Mouse (Mus musculus) large intestine, adult 2 months (tissue): ENCODE data around the gene Ankle1. TPM values are rescaled to one million over a fixed set of nuclear protein-coding genes. Genes with fewer than 3 reads are reported as not detected.
"Not testable (repeated sequence)": the region's sequence is repeated elsewhere in the genome, so short reads cannot be mapped to it uniquely, and the experiment has no call there.

Experiments
- DNase-seq: peaks from one replicate; pipeline ENCODE4 v3.0.0-alpha.2; 2012; ENCODE audit warnings: low read depth, low spot score
- WGBS: fragments of 180-500 bp; shearing (Covaris S2); methylation state at CpG from one replicate; pipeline ENCODE4 v1.1.7; 2018; 5-methylcytosine and 5-hydroxymethylcytosine counted together
- polyA plus RNA-seq: library from polyadenylated mRNA; depleted of rRNA; stranded (reverse); fragments of >200 nt; gene quantifications from 2 replicates; pipeline ENCODE4 v1.2.3, GENCODE M21; 2012; rRNA removed

Ankle1 gene
- polyA plus RNA-seq, 1 experiment = 17.0 TPM

- DNase-seq = no peak
- 74% methylated on average over 9 of the region's 9 CpGs for WGBS
Measured at GRCm38 (mm10) chr8:71404951-71405351, 859 bp upstream of the Ankle1 start.

DNA sequence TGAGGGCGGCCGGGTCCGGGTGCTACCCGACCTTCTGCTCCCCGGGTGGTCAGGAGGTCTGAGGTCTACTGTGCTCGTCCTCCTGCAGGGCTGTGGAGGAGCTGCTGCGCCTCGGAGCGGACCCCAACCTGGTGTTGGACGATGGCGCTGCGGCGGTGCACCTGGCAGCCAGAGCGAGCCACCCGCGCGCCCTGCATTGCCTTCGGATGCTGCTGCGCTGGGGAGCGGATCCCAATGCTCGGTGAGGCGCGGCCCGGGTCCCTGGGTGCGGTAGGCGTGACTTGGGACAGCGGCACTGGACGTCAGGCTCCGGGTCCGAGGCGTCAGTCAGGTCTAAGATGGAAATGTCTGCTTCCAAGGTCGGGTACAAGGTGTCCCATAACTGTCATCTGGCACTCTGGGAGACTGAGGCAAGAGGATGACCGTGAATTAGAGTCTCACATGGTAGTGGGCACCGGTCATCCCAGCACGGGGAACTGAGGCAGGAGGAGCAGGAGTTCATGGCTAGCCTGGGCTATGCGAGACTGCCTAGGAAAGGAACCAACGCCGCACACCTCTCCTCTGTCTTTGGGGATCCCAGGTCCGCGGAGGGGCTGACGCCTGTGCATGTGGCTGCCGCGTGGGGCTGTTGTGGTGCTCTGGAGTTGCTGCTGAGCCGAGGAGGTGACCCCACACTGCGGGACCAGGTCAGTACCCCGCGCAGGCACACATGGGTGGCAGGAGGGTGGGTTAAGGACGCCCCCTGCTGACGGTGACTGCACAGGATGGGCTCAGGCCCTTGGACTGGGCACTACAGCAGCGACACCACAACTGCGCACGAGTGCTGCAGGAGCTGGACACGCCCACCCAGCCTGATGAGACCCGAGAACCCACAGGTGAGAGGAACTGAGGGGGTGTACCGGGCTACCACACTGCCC lies 547 bp downstream of the Ankle1 start:
- under 1% methylated on average over 55 of the region's 55 CpGs for WGBS
- DNase-seq = no peak

GRCm38 (mm10) chr8:71407441-71407840 lies 1.6 kb downstream of the Ankle1 start:
- 94% methylated on average over 14 of the region's 14 CpGs for WGBS
- no peak for DNase-seq

DNA sequence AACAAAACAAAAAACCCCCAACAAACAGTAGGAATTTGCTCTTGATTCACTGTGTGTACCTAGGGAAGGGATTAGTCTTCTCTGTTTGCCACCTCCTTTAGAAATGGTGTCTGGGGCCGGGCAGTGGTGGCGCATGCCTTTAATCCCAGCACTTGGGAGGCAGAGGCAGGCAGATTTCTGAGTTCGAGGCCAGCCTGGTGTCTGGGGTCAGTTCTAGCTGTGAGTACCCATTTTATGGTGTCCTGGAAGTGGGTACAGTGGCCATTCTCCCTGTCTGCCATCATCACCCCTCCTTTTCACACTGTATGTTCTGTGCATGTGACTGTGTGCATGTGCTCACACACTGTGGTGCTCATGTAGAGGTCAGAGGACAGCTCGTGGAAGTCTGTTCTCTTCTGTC lies 2.4 kb downstream of the Ankle1 start:
- 91% methylated on average over 4 of the region's 4 CpGs for WGBS
- no peak for DNase-seq

GRCm38 (mm10) chr8:71411535-71412273 lies 5.9 kb downstream of the Ankle1 start:
- DNase-seq = no peak
- 31% methylated on average over 11 of the region's 11 CpGs for WGBS

GRCm38 (mm10) chr8:71422121-71422520 lies 16.3 kb downstream of the Ankle1 start:
- DNase-seq = no peak

- WGBS = 90% methylated on average over 1 of the region's 1 CpGs
- DNase-seq = not testable (repeated sequence)
Measured at GRCm38 (mm10) chr8:71432935-71433334, 27.1 kb downstream of the Ankle1 start.

- DNase-seq = no peak
- 54% methylated on average over 3 of the region's 3 CpGs for WGBS
Measured at GRCm38 (mm10) chr8:71437041-71437440, 31.2 kb downstream of the Ankle1 start.

DNA sequence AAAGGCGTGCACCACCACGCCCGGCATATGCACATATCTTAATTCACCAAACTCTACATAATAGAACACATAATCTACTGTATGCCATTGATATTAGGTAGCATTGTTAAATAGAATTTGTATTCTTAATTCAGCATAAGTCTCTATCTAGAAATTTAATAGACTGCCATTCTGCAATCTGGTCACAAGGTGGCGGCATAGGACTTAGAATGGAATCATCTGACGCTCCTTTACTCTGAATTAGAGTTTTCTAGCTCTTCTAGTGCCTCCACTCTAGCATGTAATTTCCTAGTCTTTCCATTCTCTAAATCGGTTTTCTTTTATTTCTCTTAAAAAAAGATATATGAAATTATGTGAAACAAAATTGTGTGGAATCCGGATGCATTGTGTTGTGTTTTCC lies 35.6 kb downstream of the Ankle1 start:
- DNase-seq = peak; percentile 50
- 2% methylated on average over 7 of the region's 7 CpGs for WGBS

GRCm38 (mm10) chr8:71445096-71445495 lies 39.3 kb downstream of the Ankle1 start:
- WGBS = 37% methylated on average over 7 of the region's 7 CpGs
- DNase-seq = no peak

- DNase-seq = no peak
- WGBS = 79% methylated on average over 4 of the region's 4 CpGs
Measured at GRCm38 (mm10) chr8:71451337-71451736, 45.5 kb downstream of the Ankle1 start.

GRCm38 (mm10) chr8:71451777-71452176 lies 46.0 kb downstream of the Ankle1 start:
- peak; percentile 48 for DNase-seq
- WGBS = 37% methylated on average over 11 of the region's 11 CpGs

- 87% methylated on average over 2 of the region's 2 CpGs for WGBS
- DNase-seq = no peak
Measured at GRCm38 (mm10) chr8:71452669-71453068, 46.9 kb downstream of the Ankle1 start.

DNA sequence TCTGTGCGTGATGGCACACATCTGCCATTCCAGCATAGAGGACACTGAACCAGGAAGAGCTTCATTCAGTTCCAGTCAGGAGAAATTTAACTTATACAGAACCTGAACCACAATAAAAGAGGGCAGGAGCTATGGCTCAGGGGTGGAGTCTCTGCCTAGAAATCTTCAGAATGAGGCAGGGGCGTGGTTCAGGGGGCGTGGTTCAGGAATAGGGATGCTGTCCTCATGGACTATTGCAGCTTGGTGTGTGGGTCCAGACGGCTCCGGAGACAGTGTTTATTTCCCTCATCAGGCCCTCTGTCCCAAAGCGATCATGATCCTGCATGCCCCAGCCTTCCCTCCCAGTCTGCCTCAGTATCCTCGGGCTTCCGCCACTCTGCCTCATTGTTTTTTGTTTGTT lies 48.9 kb downstream of the Ankle1 start:
- DNase-seq = no peak
- 65% methylated on average over 8 of the region's 8 CpGs for WGBS

DNA sequence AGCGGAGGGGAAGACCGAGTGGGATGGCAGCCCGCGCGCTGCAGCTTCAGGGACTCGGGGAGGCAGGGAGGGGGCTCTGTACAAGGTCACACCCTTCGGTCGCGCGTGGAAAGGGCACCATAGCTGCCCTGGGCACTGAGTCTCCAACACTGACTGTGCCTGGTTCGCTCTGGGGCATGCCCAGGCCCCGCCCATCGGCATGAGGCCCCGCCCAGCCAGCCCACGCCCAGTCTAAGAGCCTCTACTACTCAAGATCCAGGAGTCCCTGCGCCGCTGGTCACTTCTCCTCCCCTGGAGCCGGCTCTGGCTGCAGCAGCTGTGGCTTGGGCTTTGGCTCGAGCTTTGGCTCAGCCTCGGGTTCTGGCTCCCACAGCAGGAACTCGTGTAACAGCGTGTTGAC lies 51.1 kb downstream of the Ankle1 start:
- 38% methylated on average over 22 of the region's 22 CpGs for WGBS
- no peak for DNase-seq

DNA sequence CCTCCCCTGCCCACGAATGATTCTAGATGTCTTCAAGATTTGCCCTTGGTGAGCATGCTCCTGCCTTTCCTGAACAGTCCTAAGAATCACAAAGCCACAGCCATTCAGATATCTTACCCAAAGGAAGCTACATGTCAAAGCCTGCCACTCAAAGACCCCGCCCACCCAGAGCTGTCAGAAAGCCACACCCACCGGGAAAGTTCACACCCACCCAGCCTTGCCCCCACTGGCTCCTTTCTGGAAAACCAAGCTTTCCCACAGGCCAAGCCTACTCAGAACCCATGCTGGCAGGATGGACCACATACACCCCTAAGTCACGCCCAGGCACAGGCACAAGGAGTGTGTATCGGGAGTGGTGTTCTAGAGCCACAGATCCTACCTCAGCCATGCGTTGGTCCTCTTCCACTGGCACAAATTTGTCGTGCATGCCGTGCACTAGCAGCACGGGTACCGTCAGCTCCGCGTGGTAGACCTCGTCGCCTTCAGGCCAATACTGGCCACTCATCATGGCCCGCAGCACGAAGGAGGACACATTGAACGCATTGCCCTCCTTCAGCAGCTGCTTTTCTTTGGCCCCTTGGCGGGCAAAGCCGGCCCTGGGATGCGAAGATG lies 52.0 kb downstream of the Ankle1 start:
- no peak for DNase-seq
- 87% methylated on average over 20 of the region's 20 CpGs for WGBS

Other genes starting within 250 kb of the Ankle1 start
- gene Myo9b, start 133.3 kb upstream of the Ankle1 start, polyA plus RNA-seq = 17.4 and 20.1 TPM in 2 replicates
- gene Haus8, start 133.1 kb upstream of the Ankle1 start, polyA plus RNA-seq = 6.6 and 8.5 TPM in 2 replicates
- gene Use1, start 39.2 kb upstream of the Ankle1 start, polyA plus RNA-seq = 82.1 and 104 TPM in 2 replicates
- gene Ocel1, start 34.7 kb upstream of the Ankle1 start, polyA plus RNA-seq = 14.4 and 21.2 TPM in 2 replicates
- 118 and 144 TPM in 2 replicates for gene Nr2f6, start 24.1 kb upstream of the Ankle1 start, polyA plus RNA-seq
- gene Ushbp1, start 10.2 kb upstream of the Ankle1 start, polyA plus RNA-seq = 5.9 and 9.0 TPM in 2 replicates
- 106 and 114 TPM in 2 replicates for gene Babam1, start 9.1 kb upstream of the Ankle1 start, polyA plus RNA-seq
- 16.8 and 18.8 TPM in 2 replicates for gene Abhd8, start 57.6 kb downstream of the Ankle1 start, polyA plus RNA-seq
- 94.1 and 124 TPM in 2 replicates for gene Mrpl34, start 58.9 kb downstream of the Ankle1 start, polyA plus RNA-seq
- 78.5 and 80.9 TPM in 2 replicates for gene Dda1, start 63.2 kb downstream of the Ankle1 start, polyA plus RNA-seq
- 7.3 and 8.9 TPM in 2 replicates for gene Ano8, start 80.0 kb downstream of the Ankle1 start, polyA plus RNA-seq
- gene Gtpbp3, start 82.1 kb downstream of the Ankle1 start, polyA plus RNA-seq = 18.5 and 23.7 TPM in 2 replicates
- gene Plvap, start 105.7 kb downstream of the Ankle1 start, polyA plus RNA-seq = 122 and 163 TPM in 2 replicates
- 0.05 TPM in 1 of 2 replicates, not detected in the other for gene Ccdc194, start 119.7 kb downstream of the Ankle1 start, polyA plus RNA-seq
- 114 and 131 TPM in 2 replicates for gene Bst2, start 131.4 kb downstream of the Ankle1 start, polyA plus RNA-seq
- 144 and 164 TPM in 2 replicates for gene Mvb12a, start 136.9 kb downstream of the Ankle1 start, polyA plus RNA-seq
- 0.71 and 1.0 TPM in 2 replicates for gene Tmem221, start 152.9 kb downstream of the Ankle1 start, polyA plus RNA-seq
- not detected in 2 replicates for gene Nxnl1, start 160.6 kb downstream of the Ankle1 start, polyA plus RNA-seq
- 19.4 and 25.6 TPM in 2 replicates for gene Slc27a1, start 162.9 kb downstream of the Ankle1 start, polyA plus RNA-seq
- 109 and 111 TPM in 2 replicates for gene Pgls, start 186.2 kb downstream of the Ankle1 start, polyA plus RNA-seq
- gene Fam129c, start 191.6 kb downstream of the Ankle1 start, polyA plus RNA-seq = 3.3 and 4.1 TPM in 2 replicates
- gene Colgalt1, start 205.0 kb downstream of the Ankle1 start, polyA plus RNA-seq = 45.0 and 68.0 TPM in 2 replicates